ENCODE assay signal across 16 mouse cellular contexts in genomic region chr7:101516460-101516859, GRCm38 (mm10).
A peak's percentile ranks its signal among the peaks of the same experiment; 100 is the strongest.
DNase-seq lines count a peak whose midpoint lies in the region; ATAC-seq and TF ChIP-seq lines count a peak whose summit lies in the region.
"Had no signal": no experiment of that assay in that cellular context is flagged by ENCODE, and none has a peak within 500 bp of the region (broad histone marks: within the 10 kb centered on the region; RNA-seq: fewer than 3 reads in every experiment).

No protein-coding gene starts in this region.

- TF ChIP-seq POLR2A in bone marrow, adult 2 months (IDR thresholded peaks at IDR 0.05; ENCODE audit: borderline replicate concordance, control insufficient read depth, low read depth, low read length): no peak

- no peak overlapping the region for H3K27ac ChIP-seq in layer of hippocampus, adult 2 months
- H3K27ac ChIP-seq in bone marrow, adult 2 months (ENCODE audit: control insufficient read depth, insufficient read depth, low read depth, low read length, poor library complexity): no peak overlapping the region
- H3K27ac ChIP-seq: liver, embryonic 15.5 days; macrophage had no signal

- 61% methylated on average over 6 of the region's 6 CpGs for WGBS in bone marrow, adult 2 months

- no peak for ATAC-seq in frontal cortex, adult (ENCODE audit: low TSS enrichment)
- ATAC-seq: forebrain, embryonic 16.5 days; hindbrain, embryonic 16.5 days; midbrain, embryonic 16.5 days had no signal

- no peaks in the 10 kb centered on the region for H3K4me1 ChIP-seq in bone marrow, adult 2 months (ENCODE audit: control insufficient read depth, insufficient read depth, low read length)
- H3K4me1 ChIP-seq: liver, embryonic 15.5 days had no signal

- H3K4me3 ChIP-seq in layer of hippocampus, adult 2 months: no peak overlapping the region
- H3K4me3 ChIP-seq in bone marrow, adult 2 months (replicated peaks; ENCODE audit: control insufficient read depth, low read depth, low read length): no peak overlapping the region
- H3K4me3 ChIP-seq: liver, embryonic 15.5 days had no signal

- TF ChIP-seq CTCF in layer of hippocampus, adult 2 months (conservative IDR thresholded peaks at IDR 0.05): peak; percentile 71
- peak; percentile 42; the same call in 1 of the 2 replicates for TF ChIP-seq CTCF in bone marrow, adult 2 months (IDR thresholded peaks at IDR 0.05; ENCODE audit: control insufficient read depth, insufficient read depth, low read length)

- DNase-seq in layer of hippocampus, adult 2 months (ENCODE audit: low spot score in 2 of 2): no peak
- no peak for DNase-seq in layer of hippocampus, adult 11-12 months (ENCODE audit: low spot score)
- DNase-seq in 3134 (ENCODE audit: extremely low read depth, insufficient read length, low spot score): peak; percentile 18
- DNase-seq in CD4-positive helper T cell, adult 2 months (ENCODE audit: low read depth, low spot score): peak; percentile 46
- DNase-seq in urinary bladder, adult 2 months (ENCODE audit: low spot score): no peak
- DNase-seq in ovary, postnatal 10 days (ENCODE audit: low spot score): no peak
- DNase-seq: adrenal gland, adult 8-10 months; kidney, postnatal 25 days; right cerebral cortex, adult 18-20 months had no signal

Comparison
In these comparisons a context has a peak if more than half of its experiments do, and no peak if none do; other contexts are left out.
1. DNase-seq: peak in 3134 (single experiment) and CD4-positive helper T cell, adult 2 months (single experiment); none in layer of hippocampus, adult 2 months (0 of 2), layer of hippocampus, adult 11-12 months (single experiment), urinary bladder, adult 2 months (single experiment) and ovary, postnatal 10 days (single experiment).